Mouse (Mus musculus): ENCODE results near the gene Zfp991. TPM values are rescaled to one million over a fixed set of nuclear protein-coding genes. Genes with fewer than 3 reads are reported as not detected.
"Not testable (repeated sequence)": the region's sequence is repeated elsewhere in the genome, so short reads cannot be mapped to it uniquely, and the experiment has no call there.

Zfp991 gene
- total RNA-seq, 2 experiments from 2014 or later = 7.2 to 10.4 TPM

DNA sequence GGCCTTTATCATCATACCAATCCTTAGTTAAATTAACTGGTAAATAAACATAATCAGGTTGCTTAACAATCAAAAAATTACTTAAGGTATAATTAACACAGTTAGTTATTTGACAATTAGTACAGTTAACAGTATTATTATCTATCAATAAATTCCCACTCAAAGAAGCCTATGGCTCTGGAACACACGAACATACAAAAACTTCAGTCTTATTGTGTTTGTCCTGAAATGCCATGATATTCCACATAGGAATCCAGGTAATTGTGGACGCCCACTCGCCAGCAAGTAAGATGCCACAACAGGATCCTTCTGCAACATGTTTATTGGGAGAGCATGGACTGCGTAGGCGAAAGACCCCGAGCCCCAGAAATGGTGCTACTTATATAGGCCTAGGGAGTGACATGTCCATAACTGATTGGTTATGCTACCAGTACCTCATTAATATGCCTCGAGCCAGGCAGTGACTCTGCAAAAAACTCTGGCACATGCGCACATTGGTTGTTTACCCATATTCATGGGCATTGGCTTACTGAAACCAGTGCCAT lies 49.4 kb downstream of the Zfp991 start:
- intact Hi-C loops (cut with DNase I); DNase-seq (ENCODE audit: low spot score in 2 of 2): not testable (repeated sequence)

GRCm38 (mm10) chr4:147181969-147182705 lies 50.3 kb downstream of the Zfp991 start:
- intact Hi-C loops (cut with DNase I); DNase-seq (ENCODE audit: low spot score in 2 of 2): not testable (repeated sequence)

GRCm38 (mm10) chr4:147186824-147187223 lies 55.0 kb downstream of the Zfp991 start:
- DNase-seq (ENCODE audit: low spot score in 2 of 2) = not testable (repeated sequence)

GRCm38 (mm10) chr4:147187283-147187965 lies 55.6 kb downstream of the Zfp991 start:
- DNase-seq (ENCODE audit: low spot score in 2 of 2); intact Hi-C loops (cut with DNase I): not testable (repeated sequence)

More at GRCm38 (mm10) chr4:147186824-147187223, 55.0 kb downstream of the Zfp991 start:
- intact Hi-C loops (cut with DNase I) = not testable (repeated sequence)

DNA sequence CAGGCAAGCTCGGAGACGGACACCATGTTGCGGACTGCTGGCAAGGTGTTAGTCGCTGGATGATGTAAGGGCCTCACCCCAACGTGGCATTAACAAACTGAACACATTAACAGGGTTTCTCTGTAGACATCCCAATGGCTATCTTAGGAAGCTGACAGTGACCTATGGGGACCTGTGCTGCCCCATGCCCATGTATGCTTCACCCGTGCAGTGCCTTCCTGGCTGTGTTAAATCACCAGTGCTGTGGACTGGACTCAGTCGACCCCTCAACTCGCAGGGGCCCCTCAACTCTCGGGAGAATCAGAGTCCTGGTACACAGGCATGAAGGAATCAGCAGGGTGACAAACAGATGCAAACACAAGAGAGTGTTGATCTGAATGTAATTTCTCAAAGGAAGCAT lies 63.3 kb downstream of the Zfp991 start:
- intact Hi-C loops (cut with DNase I); DNase-seq (ENCODE audit: low spot score in 2 of 2): not testable (repeated sequence)

- DNase-seq (ENCODE audit: low spot score in 2 of 2); intact Hi-C loops (cut with DNase I): not testable (repeated sequence)
Observed at GRCm38 (mm10) chr4:147197210-147197609, 65.4 kb downstream of the Zfp991 start.

DNA sequence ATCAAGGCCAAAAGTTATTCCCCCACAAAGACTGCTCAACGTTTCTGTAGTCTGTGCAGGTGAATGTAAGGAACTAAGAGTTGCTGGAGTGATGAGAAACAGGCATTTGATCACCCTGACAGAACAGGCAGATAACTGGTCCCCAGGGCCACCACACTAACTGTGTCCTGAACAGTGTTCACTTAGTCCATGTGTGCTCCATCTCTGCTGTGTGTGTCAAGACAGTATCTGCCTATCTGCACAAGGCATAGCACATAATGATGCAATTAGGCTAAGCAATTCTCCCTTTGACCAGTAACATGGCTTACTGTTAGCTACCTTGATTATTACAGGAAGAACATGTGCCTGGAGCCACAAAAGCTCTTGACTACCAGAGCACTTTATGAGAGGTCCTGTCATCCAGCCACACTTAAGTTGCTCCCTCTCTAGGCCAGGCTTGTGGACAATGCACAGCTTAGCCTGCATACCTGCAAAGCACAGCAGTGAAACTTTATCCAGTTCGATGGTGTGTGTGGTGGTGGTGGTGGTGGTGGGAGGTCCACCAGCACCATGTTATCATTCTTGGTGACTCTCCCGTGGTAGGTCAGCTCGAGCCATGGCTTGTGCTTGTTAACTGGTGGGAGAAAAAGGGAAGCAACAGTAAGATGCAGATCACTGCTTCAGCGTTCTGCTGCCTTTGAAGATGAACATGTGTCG lies 67.4 kb downstream of the Zfp991 start:
- DNase-seq (ENCODE audit: low spot score in 2 of 2); intact Hi-C loops (cut with DNase I): not testable (repeated sequence)

GRCm38 (mm10) chr4:147201920-147202660 lies 70.3 kb downstream of the Zfp991 start:
- DNase-seq (ENCODE audit: low spot score in 2 of 2); intact Hi-C loops (cut with DNase I): not testable (repeated sequence)

DNA sequence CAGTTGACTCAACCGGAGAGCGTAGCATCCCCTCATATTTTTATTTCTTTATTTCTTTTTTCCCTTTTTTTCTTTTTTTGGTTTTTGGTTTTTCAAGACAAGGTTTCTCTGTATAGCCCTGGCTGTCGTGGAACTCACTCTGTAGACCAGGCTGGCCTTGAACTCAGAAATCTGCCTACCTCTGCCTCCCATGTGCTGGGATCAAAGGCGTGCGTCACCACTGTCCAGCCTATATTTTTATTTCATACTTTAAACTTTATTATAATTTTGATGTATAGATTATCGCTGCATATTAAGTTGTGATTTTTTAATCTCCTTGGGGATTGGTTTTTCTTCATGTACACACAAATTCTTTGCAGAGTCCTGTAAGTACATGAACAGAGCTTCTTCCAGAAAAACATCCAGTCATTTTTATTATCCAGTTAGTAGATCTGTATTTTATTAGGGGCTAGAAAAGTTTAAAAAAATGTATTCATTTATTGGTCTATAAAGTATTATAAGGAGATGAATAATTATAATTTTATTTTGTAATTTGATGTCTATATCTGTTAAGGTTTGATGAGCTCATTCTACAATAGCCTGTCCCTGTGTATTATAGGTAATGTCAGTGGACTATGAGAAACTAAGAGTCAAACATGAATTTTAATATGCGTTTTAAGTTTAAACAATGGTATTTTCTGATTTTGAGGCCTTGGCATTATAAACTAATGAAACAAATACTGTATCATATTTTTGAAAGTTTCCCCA lies 80.5 kb downstream of the Zfp991 start:
- DNase-seq (ENCODE audit: low spot score in 2 of 2); intact Hi-C loops (cut with DNase I): not testable (repeated sequence)

- DNase-seq (ENCODE audit: low spot score in 2 of 2); intact Hi-C loops (cut with DNase I): not testable (repeated sequence)
Observed at GRCm38 (mm10) chr4:147214233-147214632, 82.4 kb downstream of the Zfp991 start.

DNA sequence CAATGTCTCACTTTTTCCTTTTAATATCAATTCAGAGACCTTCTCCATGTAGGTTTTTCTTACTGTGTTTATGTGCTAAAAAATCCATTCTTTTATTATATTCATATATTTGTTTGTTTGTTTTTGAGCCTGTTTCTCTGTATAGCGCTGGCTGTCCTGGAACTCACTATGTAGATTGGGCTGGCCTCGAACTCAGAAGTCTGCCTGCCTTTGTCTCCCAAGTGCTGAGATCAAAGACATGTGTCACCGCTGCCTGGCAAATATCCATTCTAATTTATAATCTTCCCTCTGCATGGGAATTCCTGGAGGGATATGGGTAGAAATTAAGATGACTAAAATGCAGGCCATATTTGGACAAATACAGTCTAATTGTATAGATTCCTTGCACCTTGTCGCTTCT lies 85.8 kb downstream of the Zfp991 start:
- DNase-seq (ENCODE audit: low spot score in 2 of 2); intact Hi-C loops (cut with DNase I): not testable (repeated sequence)

- intact Hi-C loops (cut with DNase I); DNase-seq (ENCODE audit: low spot score in 2 of 2): not testable (repeated sequence)
Observed at GRCm38 (mm10) chr4:147219319-147220070, 87.7 kb downstream of the Zfp991 start.

GRCm38 (mm10) chr4:147220226-147220625 lies 88.4 kb downstream of the Zfp991 start:
- DNase-seq (ENCODE audit: low spot score in 2 of 2); intact Hi-C loops (cut with DNase I): not testable (repeated sequence)

- DNase-seq (ENCODE audit: low spot score in 2 of 2); intact Hi-C loops (cut with DNase I): not testable (repeated sequence)
Observed at GRCm38 (mm10) chr4:147222021-147222420, 90.2 kb downstream of the Zfp991 start.

DNA sequence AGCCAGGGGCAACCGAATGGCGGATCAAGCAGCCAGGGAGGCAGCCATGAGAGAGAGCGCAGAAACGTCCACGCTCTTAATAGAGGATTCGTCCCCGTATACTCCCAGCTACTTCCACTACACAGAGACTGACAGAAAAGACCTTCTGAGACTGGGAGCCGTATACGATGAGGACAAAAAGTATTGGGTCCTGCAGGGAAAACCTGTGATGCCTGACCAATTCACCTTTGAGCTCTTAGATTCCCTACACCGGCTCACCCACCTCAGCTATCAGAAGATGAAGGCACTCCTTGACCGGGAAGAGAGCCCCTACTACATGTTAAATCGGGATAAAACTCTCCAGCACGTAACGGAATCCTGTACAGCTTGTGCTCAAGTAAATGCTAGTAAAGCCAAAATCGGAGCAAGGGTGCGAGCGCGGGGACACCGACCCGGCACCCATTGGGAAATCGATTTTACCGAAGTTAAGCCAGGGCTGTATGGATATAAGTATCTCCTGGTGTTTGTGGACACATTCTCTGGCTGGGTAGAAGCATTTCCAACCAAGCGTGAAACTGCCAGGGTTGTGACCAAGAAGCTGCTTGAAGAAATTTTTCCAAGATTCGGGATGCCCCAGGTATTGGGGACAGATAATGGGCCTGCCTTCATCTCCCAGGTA lies 92.1 kb downstream of the Zfp991 start:
- DNase-seq (ENCODE audit: low spot score in 2 of 2) = peak in 1 of 2 experiments; percentile 31
- intact Hi-C loops (cut with DNase I) = not testable (repeated sequence)

DNA sequence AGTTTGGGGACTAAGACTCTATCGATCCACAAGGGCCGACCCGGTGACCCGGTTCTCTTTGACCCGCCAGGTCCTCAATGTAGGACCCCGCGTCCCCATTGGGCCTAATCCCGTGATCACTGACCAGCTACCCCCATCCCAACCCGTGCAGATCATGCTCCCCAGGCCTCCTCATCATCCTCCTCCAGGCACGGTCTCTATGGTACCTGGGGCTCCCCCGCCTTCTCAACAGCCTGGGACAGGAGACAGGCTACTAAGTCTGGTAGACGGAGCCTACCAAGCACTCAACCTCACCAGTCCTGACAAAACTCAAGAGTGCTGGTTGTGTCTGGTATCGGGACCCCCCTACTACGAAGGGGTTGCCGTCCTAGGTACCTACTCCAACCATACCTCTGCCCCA lies 93.8 kb downstream of the Zfp991 start:
- DNase-seq (ENCODE audit: low spot score in 2 of 2); intact Hi-C loops (cut with DNase I): not testable (repeated sequence)

DNA sequence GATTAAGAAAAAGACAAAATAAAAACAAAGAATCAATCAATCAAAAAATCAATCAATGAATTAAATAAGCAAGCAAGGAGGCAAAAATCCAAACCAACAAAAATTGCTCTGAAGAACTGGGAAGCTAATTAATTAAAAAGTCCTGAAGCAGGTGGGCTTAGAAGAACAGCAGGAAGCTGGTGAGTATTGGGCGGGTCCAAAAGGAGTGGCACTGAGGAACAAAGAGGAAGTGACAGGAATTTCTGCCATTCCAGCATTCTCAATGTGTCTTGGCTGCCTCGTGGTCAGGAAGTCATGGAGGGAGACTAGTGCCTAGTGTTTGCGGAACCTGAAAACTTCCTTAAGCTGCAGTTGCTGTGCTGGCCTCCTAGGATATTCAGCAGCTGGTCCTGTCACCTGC lies 98.2 kb downstream of the Zfp991 start:
- DNase-seq (ENCODE audit: low spot score in 2 of 2); intact Hi-C loops (cut with DNase I): not testable (repeated sequence)

Data from left cerebral cortex, postnatal 25 days (tissue).